Mouse (Mus musculus) retina, embryonic 14.5 days (tissue): ENCODE measurements around the gene Rad21l.
"Not testable (repeated sequence)": the region's sequence is repeated elsewhere in the genome, so short reads cannot be mapped to it uniquely, and the experiment has no call there.

ENCODE experiments used
- DNase-seq: peaks from one replicate; pipeline ENCODE4 v3.0.0-alpha.2; 2015; ENCODE audit warnings: low spot score

Rad21l gene

DNA sequence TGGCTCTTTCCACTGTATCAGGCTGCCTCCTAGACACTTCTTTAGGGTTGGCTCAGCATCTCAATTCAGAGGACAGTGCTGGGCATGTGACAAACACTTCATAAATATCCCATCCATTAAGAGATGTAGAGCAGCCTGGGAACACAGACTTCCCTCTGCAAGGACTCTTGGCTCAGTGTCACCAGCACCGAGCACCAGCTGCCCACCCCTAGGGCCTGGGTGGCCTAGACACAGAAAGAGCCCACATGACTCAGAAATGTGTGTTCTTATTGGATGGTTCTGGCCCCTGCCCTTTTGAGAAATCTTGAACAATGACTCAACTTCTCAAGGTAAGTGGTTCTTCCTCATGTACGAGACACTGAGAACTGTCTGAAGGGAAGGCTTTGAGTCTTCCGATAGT lies 40.3 kb downstream of the Rad21l start:
- DNase-seq: no peak

DNA sequence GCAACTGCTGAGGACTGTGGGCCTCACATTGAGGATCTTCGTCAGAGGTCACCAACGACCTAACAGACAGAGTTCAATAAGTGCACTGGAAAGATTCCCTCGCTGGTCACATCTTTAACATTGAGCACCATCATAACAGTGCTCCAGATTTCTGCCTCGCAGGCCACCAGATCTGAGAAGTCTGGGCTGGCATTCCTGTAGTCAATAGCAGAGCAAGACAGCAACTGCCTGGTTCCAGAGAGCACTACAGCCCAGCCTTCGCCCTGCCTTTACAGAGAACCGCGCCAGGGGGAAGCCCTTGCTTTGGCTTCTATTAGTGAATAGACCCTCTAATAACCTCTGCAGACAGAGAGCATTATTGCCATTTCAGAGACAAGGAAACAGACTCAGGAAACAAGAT lies 42.0 kb downstream of the Rad21l start:
- DNase-seq: no peak

DNA sequence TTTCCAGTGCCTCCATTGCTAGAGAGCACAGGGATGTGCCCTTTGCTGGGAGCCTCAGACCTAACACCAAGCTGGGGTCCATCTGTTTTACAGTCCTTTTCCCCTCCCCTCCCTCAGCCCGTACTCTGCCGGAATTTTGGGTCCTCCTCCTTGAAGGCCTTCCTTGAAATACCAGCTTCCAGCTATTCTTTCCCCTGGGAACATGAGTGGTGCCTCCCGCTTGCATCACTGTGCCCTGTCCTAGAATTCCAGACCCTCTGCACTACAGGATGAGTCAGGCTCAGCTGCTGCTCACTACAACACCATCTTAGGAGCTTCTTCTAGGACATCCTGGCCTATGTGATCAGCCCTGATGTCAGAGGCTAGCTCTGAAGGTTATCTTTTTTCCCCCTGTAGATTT lies 44.6 kb downstream of the Rad21l start:
- no peak for DNase-seq

DNA sequence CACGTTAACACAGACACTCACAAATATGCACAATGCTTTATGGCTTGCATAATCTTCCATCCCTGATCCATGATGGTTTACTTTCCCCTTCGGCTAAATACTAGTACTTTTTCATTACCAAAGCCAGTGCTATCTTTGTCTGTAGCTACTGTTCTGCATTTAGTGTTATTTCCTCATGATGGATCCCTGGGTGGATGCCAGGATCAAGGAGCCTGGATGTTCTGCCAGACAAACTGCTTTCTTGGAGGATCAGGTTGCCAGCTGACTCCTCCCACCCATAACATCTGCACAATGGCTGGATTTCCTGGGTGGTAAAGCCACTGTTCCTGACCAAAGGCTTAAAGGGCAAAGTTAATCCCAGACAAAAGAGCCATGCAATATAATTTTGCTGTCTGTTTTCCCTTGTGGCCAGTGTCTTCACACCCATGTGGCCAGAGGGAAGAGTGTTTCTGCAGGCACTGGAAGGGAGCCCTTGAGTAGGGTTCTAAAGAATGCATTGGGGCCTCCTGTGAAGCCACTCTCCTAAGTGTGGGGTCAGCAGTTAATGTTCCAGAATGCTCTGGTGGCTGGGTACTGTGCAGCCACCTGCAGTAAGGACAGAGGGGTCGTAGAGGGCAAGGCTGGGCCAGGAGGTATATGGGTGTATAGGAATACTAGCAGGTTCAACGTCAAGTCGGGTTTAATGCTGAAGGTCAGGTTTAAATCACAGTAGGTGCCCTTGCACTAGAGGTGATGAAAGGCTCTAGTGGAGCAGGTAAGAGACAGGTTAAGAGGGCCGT lies 51.6 kb downstream of the Rad21l start:
- no peak for DNase-seq

DNA sequence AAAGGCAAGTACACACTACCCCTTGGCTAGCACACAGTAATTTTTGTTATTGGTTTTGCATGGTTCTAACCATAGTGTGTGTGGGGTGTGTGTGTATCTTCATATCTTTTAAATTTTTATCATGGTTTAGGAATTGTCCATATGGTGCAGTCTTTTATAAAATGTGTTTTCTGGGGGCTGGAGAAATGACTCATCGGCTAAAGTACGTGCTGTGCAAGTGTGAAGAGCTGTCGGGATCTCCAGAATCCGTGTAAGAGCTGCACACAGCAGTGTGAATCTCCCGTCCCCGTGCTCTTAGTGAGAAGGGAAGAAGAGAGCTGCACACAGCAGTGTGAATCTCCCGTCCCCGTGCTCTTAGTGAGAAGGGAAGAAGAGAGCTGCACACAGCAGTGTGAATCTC lies 52.6 kb downstream of the Rad21l start:
- DNase-seq: not testable (repeated sequence)

DNA sequence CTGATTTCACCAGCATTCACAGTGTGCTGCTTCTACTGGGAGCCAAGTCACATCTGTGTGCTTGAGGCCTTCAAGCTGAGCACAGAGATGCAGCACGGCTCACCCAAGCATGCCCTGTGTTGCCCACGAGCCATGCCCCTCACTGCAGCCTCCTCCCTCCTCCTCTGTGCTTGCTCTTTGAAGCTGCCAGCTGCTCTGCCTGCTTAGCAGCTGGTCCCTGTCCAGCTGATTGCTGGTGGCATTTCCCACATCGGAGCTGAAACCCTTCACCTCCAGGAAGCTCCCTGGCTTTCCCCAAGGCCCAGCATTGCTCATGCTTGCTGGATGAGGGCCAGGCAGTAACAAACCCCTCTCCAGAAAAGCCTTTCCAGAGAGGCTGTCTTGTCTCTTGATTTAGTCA lies 58.4 kb downstream of the Rad21l start:
- DNase-seq: peak; percentile 29

DNA sequence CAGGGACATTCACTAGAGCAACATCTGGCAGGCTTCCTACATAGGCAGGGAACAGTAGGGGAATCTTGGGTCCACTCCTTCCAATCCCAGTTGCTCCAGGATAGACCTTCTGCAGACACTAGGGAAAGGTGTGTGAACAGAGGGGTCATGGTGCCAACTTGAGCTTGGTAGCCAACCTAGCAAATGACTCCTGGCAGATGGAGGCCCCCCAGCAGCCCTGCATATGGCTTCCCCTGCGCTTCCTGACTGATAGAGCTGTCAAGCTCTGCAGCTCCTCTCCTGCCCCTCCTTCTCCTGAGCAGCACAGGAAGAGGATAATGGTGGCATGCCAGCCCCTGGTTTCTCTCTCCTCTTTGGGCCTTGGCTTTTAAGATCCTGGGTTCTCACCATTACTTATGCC lies 59.9 kb downstream of the Rad21l start:
- no peak for DNase-seq

DNA sequence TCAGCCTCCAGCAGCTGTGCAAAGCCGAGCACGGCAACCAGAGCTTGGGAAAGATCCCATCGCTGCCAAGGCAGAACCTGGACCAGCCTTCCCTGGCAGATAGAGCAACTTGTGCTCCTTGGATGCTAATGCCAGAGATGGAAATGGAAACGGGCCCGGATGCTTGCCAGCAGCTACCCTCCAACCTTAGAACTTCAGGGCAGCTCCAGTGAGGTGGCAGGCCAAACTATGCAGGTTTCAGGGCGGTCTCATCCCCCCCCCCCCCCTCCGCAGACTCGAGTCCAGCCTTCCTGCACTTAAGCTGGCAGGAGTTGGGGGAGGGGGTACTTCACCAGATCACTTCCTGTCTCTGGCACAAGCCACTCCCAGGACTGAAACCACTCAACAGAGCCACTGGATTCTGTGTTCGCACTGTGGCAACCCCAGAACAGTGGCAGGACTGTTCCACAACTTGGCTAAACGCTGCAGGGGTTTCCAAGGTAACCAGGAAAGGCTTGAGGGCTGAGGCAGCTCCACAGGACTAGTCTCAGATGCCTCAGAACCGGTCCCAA lies 62.8 kb downstream of the Rad21l start:
- no peak for DNase-seq

DNA sequence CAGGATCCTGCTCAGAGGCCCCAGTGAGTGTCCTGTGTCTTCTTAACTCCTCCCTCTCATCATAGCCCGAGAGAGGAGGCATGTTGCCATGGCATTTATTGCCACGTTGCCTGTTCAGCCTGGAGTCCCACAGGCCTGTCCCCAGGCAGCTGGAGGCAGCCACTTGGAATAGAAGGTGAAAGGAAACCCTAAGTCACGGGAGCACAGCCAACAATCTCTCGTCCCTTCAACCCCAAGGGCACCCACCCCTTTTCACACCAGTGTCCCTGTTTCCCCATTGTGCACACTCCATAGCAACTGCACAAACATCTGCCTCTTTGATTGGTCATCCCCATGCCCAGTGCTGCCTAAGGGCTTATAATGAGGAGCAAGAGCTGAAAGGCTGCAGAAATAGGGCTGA lies 64.7 kb downstream of the Rad21l start:
- peak; percentile 35 for DNase-seq

DNA sequence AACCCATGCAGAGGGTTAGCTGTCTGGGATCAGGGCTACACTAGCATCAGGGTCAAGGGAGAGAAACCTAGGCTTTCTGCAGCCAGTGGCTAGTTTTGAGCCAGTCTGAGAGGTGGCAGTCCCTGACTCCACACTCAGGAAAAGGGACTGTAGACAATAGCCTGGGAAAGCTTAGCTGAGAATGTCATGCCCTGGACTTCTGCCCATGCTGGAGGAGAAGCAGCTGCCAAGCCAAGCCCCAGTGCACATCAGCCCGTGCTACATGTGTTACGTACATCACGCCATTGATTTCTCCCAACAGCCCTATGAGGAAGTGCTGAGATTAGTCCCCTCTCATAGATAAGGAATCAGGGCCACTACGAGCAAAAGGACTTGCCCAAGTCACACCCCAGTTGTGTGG lies 66.2 kb downstream of the Rad21l start:
- no peak for DNase-seq

DNA sequence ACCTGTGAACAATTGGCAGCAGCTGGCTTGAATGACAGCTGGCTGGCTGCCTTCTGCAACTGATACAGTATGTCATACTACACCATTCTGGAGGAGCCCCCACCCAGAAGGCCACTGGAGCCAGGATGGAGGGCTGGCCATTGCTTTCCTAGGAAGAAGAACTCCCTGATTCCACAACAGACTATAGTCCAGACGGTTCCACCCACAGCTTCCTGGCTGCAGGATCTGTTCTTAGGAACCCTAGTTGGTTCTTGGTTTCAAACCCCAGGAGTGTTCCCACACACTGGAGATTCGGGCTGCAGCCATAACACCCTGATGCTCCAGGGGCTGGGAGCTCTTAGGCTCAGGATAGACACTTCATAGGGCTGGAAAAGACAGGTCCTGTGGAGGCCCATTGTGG lies 70.3 kb downstream of the Rad21l start:
- no peak for DNase-seq
